Mouse (Mus musculus) neural tube, embryonic 12.5 days (tissue): ENCODE measurements around the gene Cacna2d1. TPM values are rescaled to one million over a fixed set of nuclear protein-coding genes. Genes with fewer than 3 reads are reported as not detected.

Experiments used
- ATAC-seq: fragments of 200-750 bp; cut with Nextera tagmentation; 2 replicates; pipeline ENCODE4 v1.8.0; 2017; ENCODE audit warnings: low read depth, mild to moderate bottlenecking, moderate TSS enrichment, moderate library complexity; ENCODE audit not compliant: low FRiP score
- H3K27ac ChIP-seq: fragments of 300-500 bp; sonication (generic); 2 replicates; pipeline ENCODE4 v1.5.1; 2016
- H3K27me3 ChIP-seq: fragments of 300-500 bp; sonication (generic); replicated peaks from 2 replicates; pipeline ENCODE4 v1.6.1; 2016; ENCODE audit warnings: mild to moderate bottlenecking
- H3K36me3 ChIP-seq: fragments of 300-500 bp; sonication (generic); 2 replicates; pipeline ENCODE4 v1.6.1; 2016; ENCODE audit warnings: mild to moderate bottlenecking
- H3K4me1 ChIP-seq: fragments of 300-500 bp; sonication (generic); 2 replicates; pipeline ENCODE4 v1.6.1; 2016
- H3K4me2 ChIP-seq: fragments of 300-500 bp; sonication (generic); replicated peaks from 2 replicates; pipeline ENCODE4 v1.6.1; 2016; ENCODE audit warnings: mild to moderate bottlenecking
- H3K4me3 ChIP-seq: fragments of 300-500 bp; sonication (generic); 2 replicates; pipeline ENCODE4 v1.5.1; 2016
- H3K9ac ChIP-seq: fragments of 300-500 bp; sonication (generic); 2 replicates; pipeline ENCODE4 v1.6.1; 2016; ENCODE audit warnings: mild to moderate bottlenecking
- H3K9me3 ChIP-seq: fragments of 300-500 bp; sonication (generic); 2 replicates; pipeline ENCODE4 v1.6.1; 2016; ENCODE audit warnings: mild to moderate bottlenecking
- WGBS: fragments of 180-500 bp; shearing (Covaris S2); methylation state at CpG from one replicate; pipeline ENCODE4 v1.1.7; 2016; 5-methylcytosine and 5-hydroxymethylcytosine counted together
- polyA plus RNA-seq: library from polyadenylated mRNA; unstranded; fragments of >200 nt; fragmentation: Nextera tagmentation; extraction: Ambion mirVana; gene quantifications from 2 replicates; pipeline ENCODE4 v1.2.1, GENCODE M21; 2016

Cacna2d1 gene
- polyA plus RNA-seq, 1 experiment from 2014 or later: 36.2 TPM

DNA sequence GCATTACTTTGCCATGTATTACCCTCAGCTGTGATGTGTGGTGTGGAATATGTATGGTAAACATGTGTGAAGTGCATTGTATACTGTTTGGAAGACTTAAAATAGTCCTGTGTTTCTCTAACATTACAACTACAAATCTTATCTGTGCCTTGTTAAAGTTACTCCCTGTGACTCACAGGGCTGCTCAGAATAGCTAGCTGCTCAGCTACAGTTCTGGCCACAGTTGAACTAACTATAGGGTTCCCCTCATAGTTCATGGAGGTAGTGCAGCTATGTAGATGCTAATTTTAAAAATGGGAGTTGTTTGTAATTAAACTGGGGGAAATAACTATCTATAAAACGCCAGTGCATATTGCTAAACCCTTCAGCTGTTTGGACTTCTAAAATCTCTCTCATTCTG lies 319.3 kb downstream of the Cacna2d1 start:
- H3K4me2 ChIP-seq: no peak overlapping the region
- no peaks in the 10 kb centered on the region for H3K27me3 ChIP-seq
- H3K4me3 ChIP-seq: no peak overlapping the region
- H3K9ac ChIP-seq: no peak overlapping the region
- H3K4me1 ChIP-seq: no peaks in the 10 kb centered on the region; the same call in 1 of the 2 replicates
- no peaks in the 10 kb centered on the region for H3K36me3 ChIP-seq
- no peaks in the 10 kb centered on the region for H3K9me3 ChIP-seq
- no peak for ATAC-seq
- H3K27ac ChIP-seq: no peak overlapping the region
- 93% methylated on average over 1 of the region's 1 CpGs for WGBS

DNA sequence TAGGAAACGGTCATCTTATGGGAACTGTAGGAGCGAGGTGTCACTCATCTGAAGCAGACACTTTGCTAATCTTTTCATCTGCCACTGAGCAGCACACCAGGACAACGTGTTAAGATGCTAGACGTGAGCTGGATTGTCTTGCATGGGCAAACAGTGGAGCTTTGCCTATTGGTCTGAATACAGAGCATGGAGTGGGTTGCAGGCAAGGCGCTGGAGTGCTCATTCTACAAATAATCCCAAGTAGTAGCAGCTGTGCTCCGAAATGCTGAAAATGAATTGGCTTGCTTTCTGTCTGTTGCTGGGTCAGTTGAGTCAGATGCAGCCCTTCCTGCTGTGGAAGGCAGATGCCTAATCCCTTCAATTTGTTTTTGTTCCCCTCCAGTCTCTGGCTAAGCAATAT lies 330.9 kb downstream of the Cacna2d1 start:
- Histone ChIP-seq H3K27ac (no peak overlapping the region), H3K9me3 (no peaks in the 10 kb centered on the region), H3K27me3 (no peaks in the 10 kb centered on the region), H3K36me3 (no peaks in the 10 kb centered on the region), H3K4me2 (no peak overlapping the region), H3K4me1 (no peaks in the 10 kb centered on the region), H3K4me3 (no peak overlapping the region), H3K9ac (no peak overlapping the region)
- WGBS: 83% methylated on average over 6 of the region's 6 CpGs
- no peak for ATAC-seq

DNA sequence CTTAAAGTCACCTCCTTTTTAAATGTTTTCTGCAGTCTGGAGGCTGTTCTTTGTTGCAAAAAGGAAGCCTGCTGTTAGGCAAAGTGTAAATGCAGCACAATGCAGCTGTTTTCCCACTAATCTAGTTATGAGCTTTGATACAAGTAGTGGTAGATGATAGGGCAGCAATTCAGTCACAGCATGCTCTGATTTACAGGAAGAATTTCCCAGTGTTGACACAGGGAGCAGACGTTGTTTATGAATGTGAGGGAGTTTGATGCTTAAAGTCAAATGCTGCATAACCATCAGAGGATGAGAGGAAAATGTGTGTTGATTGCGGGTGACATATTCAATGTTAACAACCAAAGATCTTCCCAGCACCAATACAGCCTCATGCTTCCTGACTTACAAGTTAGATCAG lies 342.6 kb downstream of the Cacna2d1 start:
- Histone ChIP-seq H3K9ac (no peak overlapping the region), H3K4me2 (no peak overlapping the region), H3K4me3 (no peak overlapping the region), H3K27ac (no peak overlapping the region), H3K27me3 (no peaks in the 10 kb centered on the region), H3K36me3 (no peaks in the 10 kb centered on the region), H3K4me1 (no peaks in the 10 kb centered on the region), H3K9me3 (no peaks in the 10 kb centered on the region)
- no peak for ATAC-seq
- 83% methylated on average over 2 of the region's 2 CpGs for WGBS

DNA sequence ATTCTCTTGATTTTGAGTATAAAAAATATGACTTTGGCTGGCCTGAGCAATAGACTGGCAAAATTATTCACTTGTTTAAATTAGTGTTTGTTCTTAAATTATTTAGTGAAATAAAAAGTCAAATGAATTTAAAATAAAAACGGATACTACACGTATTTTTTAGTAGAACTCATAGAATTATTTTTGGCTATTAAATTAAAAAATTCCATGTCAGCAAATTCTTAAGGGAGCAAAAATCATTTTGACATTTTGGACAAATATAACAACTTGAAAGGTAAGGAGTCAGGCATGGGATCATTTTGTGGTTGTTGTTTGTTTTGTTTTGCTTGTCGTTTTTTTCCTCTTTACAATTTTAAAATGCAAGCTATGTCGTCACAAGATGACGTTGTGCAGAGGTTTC lies 346.7 kb downstream of the Cacna2d1 start:
- no peaks in the 10 kb centered on the region for H3K4me1 ChIP-seq
- no peaks in the 10 kb centered on the region for H3K9me3 ChIP-seq
- no peak overlapping the region for H3K9ac ChIP-seq
- no peaks in the 10 kb centered on the region for H3K27me3 ChIP-seq
- no peak overlapping the region for H3K4me3 ChIP-seq
- WGBS: 89% methylated on average over 5 of the region's 5 CpGs
- no peak overlapping the region for H3K27ac ChIP-seq
- no peak for ATAC-seq
- H3K36me3 ChIP-seq: no peaks in the 10 kb centered on the region
- no peak overlapping the region for H3K4me2 ChIP-seq

DNA sequence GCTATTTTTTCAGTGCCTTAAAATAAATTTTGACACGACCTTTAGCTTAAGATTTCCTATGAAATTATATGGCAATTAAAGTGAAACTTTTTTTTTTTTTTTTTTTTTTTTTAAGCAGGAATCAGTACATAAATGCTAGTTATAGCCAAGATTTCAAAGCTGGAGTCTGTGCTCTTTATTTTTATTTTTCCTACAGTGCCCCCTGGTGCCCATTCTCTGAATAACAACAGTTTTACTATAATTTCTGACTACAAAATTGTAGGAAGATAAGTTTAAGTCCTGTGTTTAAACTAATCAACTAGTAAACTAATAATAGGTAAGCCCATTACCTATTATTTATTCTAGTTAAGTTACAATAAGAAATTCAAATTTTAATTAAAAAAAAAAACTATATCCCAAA lies 358.7 kb downstream of the Cacna2d1 start:
- Histone ChIP-seq H3K27ac (no peak overlapping the region), H3K36me3 (no peaks in the 10 kb centered on the region), H3K9me3 (no peaks in the 10 kb centered on the region), H3K4me3 (no peak overlapping the region), H3K9ac (no peak overlapping the region), H3K4me1 (no peaks in the 10 kb centered on the region), H3K4me2 (no peak overlapping the region), H3K27me3 (no peaks in the 10 kb centered on the region)
- WGBS: 21% methylated on average over 1 of the region's 1 CpGs
- ATAC-seq: no peak

DNA sequence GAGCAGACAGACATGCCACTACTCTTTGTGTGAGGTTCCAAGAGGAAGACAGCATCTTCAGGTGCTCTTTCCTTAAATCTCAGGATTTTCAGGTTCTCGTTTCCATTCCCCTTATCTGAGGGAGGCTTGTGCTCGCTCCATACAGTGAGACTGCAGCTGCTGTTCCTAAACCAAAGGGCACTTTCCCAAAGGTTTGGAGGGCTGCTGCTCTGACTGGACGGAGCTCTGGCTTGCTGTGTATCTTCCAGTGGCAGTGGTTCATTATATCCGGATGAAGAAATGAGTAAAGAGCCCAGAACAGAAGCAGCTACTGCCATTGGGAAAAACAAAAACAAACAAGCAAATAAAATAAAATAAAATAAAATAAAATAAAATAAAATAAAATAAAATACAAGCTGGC lies 359.3 kb downstream of the Cacna2d1 start:
- ATAC-seq: no peak

DNA sequence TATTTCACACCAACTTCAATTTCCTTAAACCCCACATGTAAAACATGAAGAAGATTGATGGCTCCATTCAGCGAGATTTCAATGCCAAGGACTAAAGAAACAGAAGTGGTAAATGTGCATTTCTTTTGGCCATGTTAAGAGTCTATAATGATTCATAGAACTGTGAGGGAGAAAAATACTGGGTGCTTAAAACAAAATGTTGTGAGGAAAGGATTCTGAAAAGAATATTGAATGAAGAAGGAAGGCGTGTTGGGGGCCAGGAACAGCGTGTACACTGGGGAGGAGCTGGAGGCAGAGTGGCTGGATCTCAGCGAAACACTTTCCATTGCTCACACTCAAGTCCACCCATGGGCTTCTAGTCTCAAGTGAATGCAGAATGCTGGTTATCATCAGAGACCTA lies 360.2 kb downstream of the Cacna2d1 start:
- no peak for ATAC-seq
- no peaks in the 10 kb centered on the region for H3K36me3 ChIP-seq
- no peaks in the 10 kb centered on the region for H3K27me3 ChIP-seq
- no peak overlapping the region for H3K9ac ChIP-seq
- H3K4me2 ChIP-seq: no peak overlapping the region
- H3K4me3 ChIP-seq: no peak overlapping the region
- H3K4me1 ChIP-seq: no peaks in the 10 kb centered on the region
- H3K9me3 ChIP-seq: no peaks in the 10 kb centered on the region
- WGBS: 73% methylated on average over 4 of the region's 4 CpGs
- H3K27ac ChIP-seq: no peak overlapping the region

More for the DNA sequence above, 359.3 kb downstream of the Cacna2d1 start:
- Histone ChIP-seq H3K4me3 (no peak overlapping the region), H3K9ac (no peak overlapping the region), H3K4me1 (no peaks in the 10 kb centered on the region), H3K27ac (no peak overlapping the region), H3K27me3 (no peaks in the 10 kb centered on the region), H3K36me3 (no peaks in the 10 kb centered on the region), H3K9me3 (no peaks in the 10 kb centered on the region), H3K4me2 (no peak overlapping the region)
- WGBS: 70% methylated on average over 4 of the region's 4 CpGs

DNA sequence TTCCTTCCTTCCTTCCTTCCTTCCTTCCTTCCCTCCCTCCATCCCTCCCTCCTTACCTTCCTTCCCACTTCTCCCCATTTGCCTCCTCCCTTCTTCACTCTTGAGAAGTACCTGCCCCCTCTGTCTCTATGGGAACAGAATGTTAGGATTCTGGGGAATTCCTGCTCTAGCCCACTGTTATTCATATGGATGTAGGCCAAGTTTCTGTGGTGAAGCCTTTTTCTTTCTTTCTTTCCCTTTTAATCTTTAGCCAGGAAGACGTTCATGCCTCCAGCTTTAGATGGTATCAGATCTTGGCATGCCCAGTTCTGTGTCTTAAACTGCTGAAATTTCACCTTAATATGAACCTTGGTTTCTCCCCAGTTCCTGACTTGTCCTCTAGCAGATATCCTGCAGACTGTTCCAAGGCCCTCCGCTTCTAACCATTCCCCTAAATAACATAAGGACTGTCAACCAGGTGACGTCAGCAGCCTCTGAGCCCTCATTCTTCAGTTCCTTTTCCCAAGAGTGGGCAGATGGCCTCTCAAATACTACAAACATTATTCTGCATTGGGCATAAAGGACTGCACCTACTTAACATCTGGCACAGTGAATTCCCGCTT lies 362.8 kb downstream of the Cacna2d1 start:
- H3K9ac ChIP-seq: no peak overlapping the region
- no peak for ATAC-seq
- no peaks in the 10 kb centered on the region for H3K27me3 ChIP-seq
- H3K4me2 ChIP-seq: no peak overlapping the region
- H3K27ac ChIP-seq: no peak overlapping the region
- H3K9me3 ChIP-seq: no peaks in the 10 kb centered on the region
- H3K4me3 ChIP-seq: no peak overlapping the region
- WGBS: 77% methylated on average over 4 of the region's 4 CpGs
- H3K4me1 ChIP-seq: no peaks in the 10 kb centered on the region
- no peaks in the 10 kb centered on the region for H3K36me3 ChIP-seq

DNA sequence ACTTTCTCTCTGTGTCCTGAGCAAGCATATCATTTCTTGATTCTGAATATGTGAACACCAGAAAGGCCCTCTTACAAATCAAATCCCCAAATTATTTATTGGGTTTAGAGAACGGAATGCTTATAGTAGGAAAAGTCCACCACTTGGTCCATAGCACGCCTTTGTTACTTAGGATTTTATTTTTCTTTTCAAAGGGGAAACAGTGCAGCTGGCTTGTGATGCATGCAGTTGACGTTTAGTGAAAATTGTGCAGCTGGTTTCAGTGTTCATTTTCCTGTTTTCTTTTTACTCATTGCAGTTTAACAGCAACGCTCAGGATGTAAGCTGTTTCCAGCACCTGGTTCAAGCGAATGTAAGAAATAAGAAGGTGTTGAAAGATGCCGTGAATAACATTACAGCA lies 365.1 kb downstream of the Cacna2d1 start:
- no peak for ATAC-seq
- H3K4me3 ChIP-seq: no peak overlapping the region
- H3K4me1 ChIP-seq: no peaks in the 10 kb centered on the region
- no peak overlapping the region for H3K9ac ChIP-seq
- H3K4me2 ChIP-seq: no peak overlapping the region
- H3K9me3 ChIP-seq: no peaks in the 10 kb centered on the region
- no peaks in the 10 kb centered on the region for H3K36me3 ChIP-seq
- 87% methylated on average over 6 of the region's 6 CpGs for WGBS
- no peaks in the 10 kb centered on the region for H3K27me3 ChIP-seq
- no peak overlapping the region for H3K27ac ChIP-seq

DNA sequence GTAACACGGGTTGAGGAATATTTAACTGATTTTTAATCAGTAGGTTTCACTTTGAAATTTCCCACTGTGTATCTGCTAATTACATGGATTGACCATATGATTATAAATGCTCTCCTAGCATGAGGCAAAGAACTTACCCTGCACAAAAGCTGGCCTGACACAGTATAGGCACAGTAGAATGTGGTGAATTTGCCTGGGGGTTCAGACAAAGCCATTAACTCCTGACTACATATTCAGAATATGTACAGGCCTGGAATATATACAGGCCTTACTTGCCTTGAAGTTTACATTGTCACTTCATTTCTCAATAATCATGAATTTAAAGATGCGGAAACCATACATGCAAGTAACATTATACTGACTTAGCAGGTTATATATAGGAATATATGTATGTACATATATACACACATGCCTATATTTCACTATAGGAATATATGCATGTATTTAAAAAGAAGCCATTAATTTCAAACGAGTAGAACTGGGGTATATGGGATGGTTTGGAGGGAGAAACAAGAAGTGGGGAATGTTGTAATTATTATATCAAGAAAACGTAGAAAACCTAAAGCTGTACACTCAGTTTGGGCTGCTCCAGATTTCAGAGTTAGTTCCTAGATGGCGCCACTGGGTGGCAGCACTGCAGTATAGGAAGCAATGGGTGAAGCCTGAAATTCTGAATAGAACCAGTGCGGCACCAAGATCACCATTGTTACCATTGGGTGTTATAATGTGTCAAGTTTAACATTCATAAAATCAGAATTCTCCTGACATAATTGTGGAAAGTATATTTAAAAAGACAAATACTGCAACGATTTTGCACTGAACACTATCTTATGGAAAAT lies 374.9 kb downstream of the Cacna2d1 start:
- Histone ChIP-seq H3K4me2 (no peak overlapping the region), H3K27ac (no peak overlapping the region), H3K9me3 (no peaks in the 10 kb centered on the region), H3K4me3 (no peak overlapping the region), H3K4me1 (no peaks in the 10 kb centered on the region), H3K36me3 (no peaks in the 10 kb centered on the region), H3K9ac (no peak overlapping the region), H3K27me3 (no peaks in the 10 kb centered on the region)
- 46% methylated on average over 7 of the region's 7 CpGs for WGBS
- peak; percentile 72; the same call in 1 of the 2 replicates for ATAC-seq

DNA sequence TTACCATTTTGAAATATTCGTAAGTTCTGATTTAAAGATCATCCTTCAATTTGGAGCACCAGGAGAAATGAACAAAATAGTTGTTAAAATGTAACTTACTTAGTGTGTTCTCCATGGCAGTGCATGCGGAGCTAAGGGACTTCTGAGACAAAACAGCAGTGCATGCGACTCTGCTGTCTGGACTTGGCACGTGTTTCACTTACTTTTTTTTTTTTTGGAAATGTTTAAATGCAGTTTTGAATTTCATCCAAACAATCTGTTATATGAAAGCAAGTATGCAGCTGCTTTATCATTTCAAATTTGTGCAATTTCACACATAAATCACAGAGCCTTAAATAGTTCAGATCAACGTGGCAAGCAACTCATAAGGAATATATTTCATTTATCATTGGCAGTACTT lies 379.8 kb downstream of the Cacna2d1 start:
- no peak overlapping the region for H3K4me2 ChIP-seq
- H3K9me3 ChIP-seq: no peaks in the 10 kb centered on the region
- H3K27ac ChIP-seq: no peak overlapping the region
- H3K4me3 ChIP-seq: no peak overlapping the region
- H3K36me3 ChIP-seq: no peaks in the 10 kb centered on the region
- WGBS: 88% methylated on average over 5 of the region's 5 CpGs
- no peaks in the 10 kb centered on the region for H3K4me1 ChIP-seq
- no peaks in the 10 kb centered on the region for H3K27me3 ChIP-seq
- H3K9ac ChIP-seq: no peak overlapping the region
- no peak for ATAC-seq

DNA sequence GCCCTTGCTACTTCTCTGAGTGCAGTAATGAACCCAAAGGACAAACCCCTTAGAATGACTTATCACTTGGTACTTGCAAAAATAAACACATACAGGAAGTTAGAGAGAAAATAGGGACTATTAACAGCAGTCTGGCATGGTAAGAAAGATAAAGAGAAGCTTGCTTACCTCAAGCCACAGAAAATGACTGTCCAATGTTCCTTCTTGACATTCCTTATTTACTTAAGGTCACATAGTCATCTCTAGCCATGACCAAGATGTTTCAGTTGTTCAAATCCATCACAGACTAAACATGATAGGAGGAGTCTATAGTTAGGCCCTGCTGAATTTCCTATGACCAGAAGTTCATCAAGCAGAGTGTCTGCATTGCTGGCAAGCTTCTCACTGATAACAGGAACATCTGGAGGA lies 381.5 kb downstream of the Cacna2d1 start:
- no peak overlapping the region for H3K9ac ChIP-seq
- H3K4me2 ChIP-seq: no peak overlapping the region
- no peak overlapping the region for H3K4me3 ChIP-seq
- no peaks in the 10 kb centered on the region for H3K9me3 ChIP-seq
- ATAC-seq: no peak
- H3K4me1 ChIP-seq: no peaks in the 10 kb centered on the region
- H3K36me3 ChIP-seq: no peaks in the 10 kb centered on the region
- no peak overlapping the region for H3K27ac ChIP-seq
- H3K27me3 ChIP-seq: no peaks in the 10 kb centered on the region
